In genomic region chr3:87401321-87401720, GRCm38 (mm10) we compare ENCODE assay signal across 16 mouse cellular contexts. TPM values are rescaled to one million over a fixed set of nuclear protein-coding genes. Genes with fewer than 3 reads are reported as not detected.
DNase-seq lines count a peak whose midpoint lies in the region; ATAC-seq lines count a peak whose summit lies in the region.
"Had no signal": no experiment of that assay in that cellular context is flagged by ENCODE, and none has a peak within 500 bp of the region (broad histone marks: within the 10 kb centered on the region; RNA-seq: fewer than 3 reads in every experiment).

No protein-coding gene starts in this region.

- H3K9ac ChIP-seq in heart, embryonic 12.5 days = no peak overlapping the region
- H3K9ac ChIP-seq in forebrain, embryonic 16.5 days (replicated peaks; ENCODE audit: low read depth, low read length) = no peak overlapping the region
- H3K9ac ChIP-seq in intestine, embryonic 15.5 days = no peak overlapping the region
- H3K9ac ChIP-seq: embryonic facial prominence, embryonic 15.5 days; liver, embryonic 13.5 days had no signal

- WGBS in heart, embryonic 12.5 days = 48% methylated on average over 5 of the region's 5 CpGs
- WGBS in macrophage (ENCODE audit: missing documents) = 4% methylated on average over 5 of the region's 5 CpGs
- 74% methylated on average over 5 of the region's 5 CpGs for WGBS in forebrain, embryonic 16.5 days
- 62% methylated on average over 5 of the region's 5 CpGs for WGBS in intestine, embryonic 15.5 days

- peak; percentile 86 for DNase-seq in heart, adult 11 months
- peak; percentile 47 for DNase-seq in T-cell, adult 2 months (ENCODE audit: low spot score)
- peak; percentile 30 to 65 for DNase-seq in spleen, postnatal 4 days (ENCODE audit: low spot score in 2 of 2)
- no peak for DNase-seq in left cerebral cortex, postnatal 4 days
- DNase-seq: adrenal gland, postnatal 25 days; cerebellum, adult 2 months; layer of hippocampus, adult 9-11 months; liver, embryonic 13.5 days; right cerebral cortex, adult 18-20 months had no signal

- no peaks in the 10 kb centered on the region for H3K79me2 ChIP-seq in macrophage (ENCODE audit: inconsistent target)

- no peak overlapping the region for H3K4me3 ChIP-seq in heart, embryonic 12.5 days
- H3K4me3 ChIP-seq in macrophage (ENCODE audit: inconsistent target) = no peak overlapping the region
- H3K4me3 ChIP-seq in forebrain, embryonic 16.5 days (replicated peaks; ENCODE audit: low read length) = no peak overlapping the region
- no peak overlapping the region for H3K4me3 ChIP-seq in intestine, embryonic 15.5 days (replicated peaks)
- H3K4me3 ChIP-seq: embryonic facial prominence, embryonic 15.5 days; liver, embryonic 13.5 days had no signal

- intact Hi-C loops in left cerebral cortex, postnatal 4 days (cut with DNase I) = loop anchor here (5.0 kb wide), 1 partner anchor 74 kb away; no protein-coding TSS in a partner anchor

- H3K27ac ChIP-seq in heart, embryonic 12.5 days (ENCODE audit: poor library complexity, severe bottlenecking) = no peak overlapping the region
- peak overlapping the region; percentile 85 for H3K27ac ChIP-seq in macrophage
- no peak overlapping the region for H3K27ac ChIP-seq in forebrain, embryonic 16.5 days (ENCODE audit: low read length)
- H3K27ac ChIP-seq in intestine, embryonic 15.5 days = no peak overlapping the region
- H3K27ac ChIP-seq: embryonic facial prominence, embryonic 15.5 days; liver, embryonic 13.5 days had no signal

- no peak overlapping the region for H3K4me2 ChIP-seq in heart, embryonic 12.5 days
- no peak overlapping the region for H3K4me2 ChIP-seq in forebrain, embryonic 16.5 days (ENCODE audit: low read length)
- H3K4me2 ChIP-seq in intestine, embryonic 15.5 days (replicated peaks) = no peak overlapping the region
- H3K4me2 ChIP-seq: embryonic facial prominence, embryonic 15.5 days; liver, embryonic 13.5 days had no signal

- ATAC-seq in heart, embryonic 12.5 days (ENCODE audit: insufficient number of reproducible peaks, low FRiP score) = no peak
- ATAC-seq in forebrain, embryonic 16.5 days = no peak
- ATAC-seq in intestine, embryonic 15.5 days = no peak
- ATAC-seq: Patski had no signal

- no peaks in the 10 kb centered on the region for H3K4me1 ChIP-seq in heart, embryonic 12.5 days (replicated peaks)
- no peaks in the 10 kb centered on the region for H3K4me1 ChIP-seq in forebrain, embryonic 16.5 days (replicated peaks; ENCODE audit: control insufficient read depth, insufficient read depth, low read length)
- H3K4me1 ChIP-seq in intestine, embryonic 15.5 days (replicated peaks) = no peaks in the 10 kb centered on the region
- H3K4me1 ChIP-seq: embryonic facial prominence, embryonic 15.5 days; liver, embryonic 13.5 days had no signal

- H3K9me3 ChIP-seq in heart, embryonic 12.5 days (replicated peaks) = no peaks in the 10 kb centered on the region
- H3K9me3 ChIP-seq in forebrain, embryonic 16.5 days (ENCODE audit: control insufficient read depth, low read length) = no peaks in the 10 kb centered on the region
- H3K9me3 ChIP-seq in intestine, embryonic 15.5 days = no peaks in the 10 kb centered on the region
- H3K9me3 ChIP-seq: embryonic facial prominence, embryonic 15.5 days; liver, embryonic 13.5 days had no signal

- no peaks in the 10 kb centered on the region for H3K36me3 ChIP-seq in heart, embryonic 12.5 days
- H3K36me3 ChIP-seq in macrophage (ENCODE audit: inconsistent target) = no peaks in the 10 kb centered on the region
- H3K36me3 ChIP-seq in forebrain, embryonic 16.5 days (ENCODE audit: control insufficient read depth, insufficient read depth) = no peaks in the 10 kb centered on the region
- no peaks in the 10 kb centered on the region for H3K36me3 ChIP-seq in intestine, embryonic 15.5 days
- H3K36me3 ChIP-seq: embryonic facial prominence, embryonic 15.5 days; liver, embryonic 13.5 days had no signal

- no peaks in the 10 kb centered on the region; the same call in 1 of the 2 replicates for H3K27me3 ChIP-seq in heart, embryonic 12.5 days (replicated peaks)
- H3K27me3 ChIP-seq in forebrain, embryonic 16.5 days (replicated peaks; ENCODE audit: control insufficient read depth, insufficient read depth, low read length) = no peaks in the 10 kb centered on the region
- no peaks in the 10 kb centered on the region for H3K27me3 ChIP-seq in intestine, embryonic 15.5 days (replicated peaks)
- H3K27me3 ChIP-seq: embryonic facial prominence, embryonic 15.5 days; liver, embryonic 13.5 days had no signal

RNA-seq across cellular contexts. Expression of gene Fcrl1, which starts 25.1 kb away (rescaled TPM):
- 0.27 TPM in 1 of 2 replicates, not detected in the other for polyA plus RNA-seq in heart, embryonic 12.5 days (2016; fragmentation: Nextera tagmentation; extraction: Ambion mirVana)
- total RNA-seq in macrophage (2018; cell fraction: chromatin; rRNA removed) = 1 to 10 TPM in 23 of 26 experiments, under 1 TPM in 3; 0.58 to 9.3 (median 4.8) TPM
- total RNA-seq in macrophage (2018; cell fraction: cytosol; rRNA removed) = 1 to 10 TPM; 3.1 to 8.7 (median 4.0) TPM
- 10 to 100 TPM in 4 of 26 experiments, 1 to 10 TPM in 22; 2.7 to 14.1 (median 5.8) TPM for total RNA-seq in macrophage (2018; cell fraction: nucleus; rRNA removed)
- polyA plus RNA-seq in macrophage (2018) = 2.8 to 11.5 TPM (median 8.4 TPM) in 3 replicates
- polyA plus RNA-seq in forebrain, embryonic 16.5 days (2015; fragmentation: Nextera tagmentation; extraction: Ambion mirVana) = 0.17 TPM in 1 of 2 replicates, not detected in the other
- 0.20 and 0.27 TPM in 2 replicates for polyA plus RNA-seq in intestine, embryonic 15.5 days (2015; fragmentation: Nextera tagmentation; extraction: Ambion mirVana)
- total RNA-seq in left cerebral cortex, postnatal 4 days (2021) = not detected

RNA-seq across cellular contexts. Expression of gene Fcrl5, which starts 34.3 kb away (rescaled TPM):
- polyA plus RNA-seq in heart, embryonic 12.5 days (2016; fragmentation: Nextera tagmentation; extraction: Ambion mirVana) = not detected in 2 replicates
- total RNA-seq in macrophage (2018; cell fraction: chromatin; rRNA removed) = 1 to 10 TPM in 10 of 26 experiments, under 1 TPM in 2, not detected in 14; 0.52 to 4.6 (median 1.5) TPM
- 1 to 10 TPM in 13 of 26 experiments, under 1 TPM in 12, not detected in 1; 0.05 to 7.7 (median 4.3) TPM for total RNA-seq in macrophage (2018; cell fraction: cytosol; rRNA removed)
- 10 to 100 TPM in 1 of 26 experiments, 1 to 10 TPM in 12, under 1 TPM in 4, not detected in 9; 0.23 to 10.8 (median 4.3) TPM for total RNA-seq in macrophage (2018; cell fraction: nucleus; rRNA removed)
- 0.11 TPM in 1 of 3 replicates, not detected in the others for polyA plus RNA-seq in macrophage (2018)
- not detected in 2 replicates for polyA plus RNA-seq in forebrain, embryonic 16.5 days (2015; fragmentation: Nextera tagmentation; extraction: Ambion mirVana)
- polyA plus RNA-seq in intestine, embryonic 15.5 days (2015; fragmentation: Nextera tagmentation; extraction: Ambion mirVana) = not detected in 2 replicates
- not detected for total RNA-seq in left cerebral cortex, postnatal 4 days (2021)
- total RNA-seq: adrenal gland, postnatal 25 days had no signal
- polyA plus RNA-seq: cerebellum, adult 2 months; embryonic facial prominence, embryonic 15.5 days; heart, embryonic 14.5 days; liver, embryonic 13.5 days; Patski had no signal

RNA-seq across cellular contexts. Expression of gene Cd5l, which starts 43.6 kb away (rescaled TPM):
- polyA plus RNA-seq in heart, embryonic 12.5 days (2016; fragmentation: Nextera tagmentation; extraction: Ambion mirVana) = 0.10 and 0.18 TPM in 2 replicates
- total RNA-seq in macrophage (2018; cell fraction: chromatin; rRNA removed) = 100 to 1,000 TPM in 10 of 26 experiments, 10 to 100 TPM in 16; 19.3 to 262 (median 82.5) TPM
- 1,000 to 10,000 TPM in 2 of 26 experiments, 100 to 1,000 TPM in 24; 221 to 1,088 (median 499) TPM for total RNA-seq in macrophage (2018; cell fraction: cytosol; rRNA removed)
- total RNA-seq in macrophage (2018; cell fraction: nucleus; rRNA removed) = 100 to 1,000 TPM; 146 to 877 (median 411) TPM
- 496 to 1,051 TPM (median 577 TPM) in 3 replicates for polyA plus RNA-seq in macrophage (2018)
- 0.15 TPM in 1 of 2 replicates, not detected in the other for polyA plus RNA-seq in forebrain, embryonic 16.5 days (2015; fragmentation: Nextera tagmentation; extraction: Ambion mirVana)
- 0.50 and 0.98 TPM in 2 replicates for polyA plus RNA-seq in intestine, embryonic 15.5 days (2015; fragmentation: Nextera tagmentation; extraction: Ambion mirVana)
- not detected for total RNA-seq in left cerebral cortex, postnatal 4 days (2021)
- polyA plus RNA-seq: heart, embryonic 14.5 days; Patski had no signal

Comparison
In these comparisons a context has a peak if more than half of its experiments do, and no peak if none do; other contexts are left out.
1. RNA of gene Cd5l, which starts 43.6 kb away (polyA plus RNA-seq): 496 to 1,051 TPM in macrophage; 0.50 to 0.98 TPM in intestine, embryonic 15.5 days, 0.10 to 0.18 TPM in heart, embryonic 12.5 days and 0.15 TPM in forebrain, embryonic 16.5 days; every median in the first group is over 100 times any median in the second.